Mouse (Mus musculus) adrenal gland, postnatal 14 days (tissue): ENCODE measurements at regions not wholly inside any gene's neighbourhood (a gene's known extent, or its start where the extent isn't known, plus 50 kb on each side); places are given as distances from the start of the nearest gene placed in this dataset.

Source experiments
- DNase-seq: peaks from one replicate; pipeline ENCODE4 v3.0.0; 2021; ENCODE audit warnings: mixed read lengths

- no peak for DNase-seq
These were observed 392.3 kb downstream of the Lrriq3 start for GRCm38 (mm10) chr3:155485487-155485886.

- DNase-seq: no peak
These were observed 394.8 kb downstream of the Lrriq3 start for GRCm38 (mm10) chr3:155487877-155488537.

GRCm38 (mm10) chr3:155490670-155491069 is 397.4 kb downstream of the Lrriq3 start:
- DNase-seq: no peak

GRCm38 (mm10) chr3:155510161-155510857 is 417.1 kb downstream of the Lrriq3 start:
- no peak for DNase-seq

- no peak for DNase-seq
These were observed 420.7 kb downstream of the Lrriq3 start for GRCm38 (mm10) chr3:155513885-155514284.

- no peak for DNase-seq
These were observed 436.1 kb downstream of the Lrriq3 start for GRCm38 (mm10) chr3:155529312-155529711.

- no peak for DNase-seq
These were observed 437.6 kb downstream of the Lrriq3 start for GRCm38 (mm10) chr3:155530811-155531210.

- DNase-seq: no peak
These were observed 438.8 kb downstream of the Lrriq3 start for GRCm38 (mm10) chr3:155532075-155532474.

GRCm38 (mm10) chr3:155548204-155548603 is 455.0 kb downstream of the Lrriq3 start:
- DNase-seq: no peak

- no peak for DNase-seq
These were observed 483.9 kb downstream of the Lrriq3 start for GRCm38 (mm10) chr3:155577111-155577510.

GRCm38 (mm10) chr3:155604001-155604400 is 510.8 kb downstream of the Lrriq3 start:
- no peak for DNase-seq
